Mouse (Mus musculus) bone marrow macrophage, adult 2 months (primary cell): Measurements from ENCODE around the gene Nox4.

ENCODE experiments used
- CTCF ChIP-seq: IDR thresholded peaks from 2 replicates; pipeline ENCODE4 v1.5.1; 2012; ENCODE audit warnings: low read depth, mild to moderate bottlenecking, low read length, moderate library complexity
- POLR2A ChIP-seq: IDR thresholded peaks from 2 replicates; pipeline ENCODE4 v1.6.1; 2012; ENCODE audit warnings: mild to moderate bottlenecking, low read depth, low read length, borderline replicate concordance

DNA sequence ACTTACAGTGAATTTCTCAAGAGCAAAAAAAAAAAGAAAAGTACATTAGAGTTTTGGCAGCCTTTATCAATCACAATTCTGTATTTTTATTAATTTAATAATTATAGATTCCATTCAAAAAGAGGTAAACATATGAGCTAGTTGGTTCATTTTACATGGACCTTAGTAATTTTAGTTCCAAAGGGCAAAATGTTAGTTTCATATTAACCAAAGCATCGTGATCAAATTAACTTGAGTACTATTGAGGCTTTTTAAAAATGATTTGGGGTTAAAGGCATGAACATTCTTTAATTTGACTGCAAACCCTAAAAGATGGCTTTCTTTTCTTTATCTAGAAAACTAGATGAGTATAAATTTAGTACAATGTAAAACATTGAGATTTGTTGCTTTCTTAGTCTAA is 16.4 kb upstream of the Nox4 start:
- TF ChIP-seq POLR2A = no peak
- no peak for TF ChIP-seq CTCF
